Mouse (Mus musculus) CD4-positive, CD25-positive, alpha-beta regulatory T cell (primary cell): ENCODE results near the gene Gm21800. TPM values are rescaled to one million over a fixed set of nuclear protein-coding genes. Genes with fewer than 3 reads are reported as not detected.

Experiments used
- polyA plus RNA-seq: library from polyadenylated mRNA; unstranded; fragments of 100-300 nt; shearing (Covaris generic); gene quantifications from one replicate; pipeline ENCODE4 v1.2.1, GENCODE M21; 2017

The Gm21800 gene
- polyA plus RNA-seq = not detected

GRCm38 (mm10) chrY:41406198-41406597, at the start of gene Gm21800:
Gm21800 (plus strand) TSS chrY:41406498.

